Mouse (Mus musculus) monocyte, adult 5-6 weeks (primary cell): ENCODE data around the gene 4833423E24Rik. TPM values are rescaled to one million over a fixed set of nuclear protein-coding genes. Genes with fewer than 3 reads are reported as not detected.

Source experiments
- ATAC-seq: fragments of 153-309, 156-312 bp; replicated peaks from 2 replicates; pipeline ENCODE4 v1.8.0; 2017; ENCODE audit warnings: mild to moderate bottlenecking; ENCODE audit not compliant: low TSS enrichment, insufficient number of reproducible peaks, severe bottlenecking, poor library complexity, low FRiP score
- total RNA-seq: library from RNA; stranded (forward); fragments of 200-1000, 200-491, 200-594 nt; gene quantifications from 3 replicates; pipeline ENCODE4 v1.2.3, GENCODE M21; 2017

Gene 4833423E24Rik
- total RNA-seq = not detected in 3 replicates

- ATAC-seq = no peak
Measured at GRCm38 (mm10) chr2:85518879-85519278, at the start of gene 4833423E24Rik. TSS of gene 4833423E24Rik (minus strand) at chr2:85519024.

- no peak for ATAC-seq
Measured at GRCm38 (mm10) chr2:85561187-85561586, 42.4 kb upstream of the 4833423E24Rik start.

GRCm38 (mm10) chr2:85560226-85560625 is 41.4 kb upstream of the 4833423E24Rik start:
- ATAC-seq = no peak

DNA sequence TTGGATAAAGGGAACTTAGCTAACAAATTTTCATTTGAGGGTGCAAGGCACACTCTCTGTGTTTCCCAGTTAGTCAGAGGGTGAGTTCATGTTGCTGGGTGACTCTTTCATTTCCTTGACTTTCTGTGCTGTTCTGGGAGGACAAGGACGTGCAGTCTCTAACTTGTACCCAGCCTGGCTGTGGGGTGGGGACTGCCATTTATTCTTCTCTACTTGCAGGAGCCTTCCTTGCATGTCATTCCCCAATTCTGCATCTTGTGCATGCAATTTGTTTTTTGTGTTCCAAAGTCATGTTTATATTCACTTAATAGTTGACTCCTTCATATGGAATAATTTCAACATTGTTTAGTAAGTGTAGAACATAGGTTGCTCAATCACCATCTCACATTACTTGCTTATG is 36.0 kb upstream of the 4833423E24Rik start:
- no peak for ATAC-seq

DNA sequence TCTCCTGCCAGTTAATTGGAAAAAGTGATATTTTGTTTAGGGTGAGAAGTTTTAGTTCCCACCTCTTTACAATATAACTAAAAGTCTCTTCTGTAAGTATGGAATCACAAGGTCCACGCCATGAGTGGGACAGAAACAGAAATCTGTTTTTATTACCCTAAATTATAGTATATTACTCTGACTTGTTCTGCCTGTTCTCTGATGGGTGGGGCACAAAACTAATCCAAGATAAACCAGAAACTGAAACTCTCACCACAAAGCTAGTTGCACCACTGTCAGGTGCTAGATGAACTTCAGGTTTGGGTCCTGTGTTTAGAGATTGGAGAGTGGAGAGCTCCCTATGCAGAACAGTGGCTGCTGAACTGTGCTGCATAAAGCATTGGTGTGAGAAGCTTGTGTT is 15.1 kb upstream of the 4833423E24Rik start:
- no peak for ATAC-seq

DNA sequence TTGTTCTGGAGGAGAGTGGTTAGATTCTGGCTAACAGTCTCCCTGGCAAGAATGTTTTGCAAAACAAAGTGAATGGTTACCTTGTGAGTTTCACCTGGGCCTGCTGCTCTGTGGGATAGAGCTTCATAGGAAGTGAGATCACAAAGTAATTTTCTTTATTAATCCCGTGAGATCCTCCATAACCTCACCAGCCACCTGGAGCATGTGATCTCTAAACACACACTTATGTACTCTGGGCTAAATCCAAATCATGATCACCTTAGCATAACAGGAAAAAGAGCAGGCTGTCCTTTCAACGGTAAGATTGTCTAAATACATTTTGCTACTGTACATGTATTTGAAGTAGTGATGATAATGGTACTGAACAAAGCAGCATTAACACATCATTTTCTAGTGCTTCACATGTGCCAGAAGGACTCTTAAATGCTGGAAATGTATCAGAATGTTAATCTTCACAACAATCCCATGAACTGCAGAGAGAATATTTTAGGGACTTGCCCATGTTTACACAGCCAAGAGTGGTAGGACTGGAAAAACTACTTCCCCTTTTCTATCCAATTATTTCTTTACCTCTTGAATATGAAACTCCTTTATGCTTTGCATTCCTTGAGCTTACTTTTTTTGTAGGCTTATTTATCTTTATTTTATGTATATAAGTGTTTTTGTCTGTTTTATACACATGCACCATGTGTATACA is 13.4 kb upstream of the 4833423E24Rik start:
- no peak for ATAC-seq

- no peak for ATAC-seq
Measured at GRCm38 (mm10) chr2:85522859-85523489, 4.2 kb upstream of the 4833423E24Rik start.

GRCm38 (mm10) chr2:85518292-85518691 is 532 bp downstream of the 4833423E24Rik start:
- ATAC-seq = no peak

DNA sequence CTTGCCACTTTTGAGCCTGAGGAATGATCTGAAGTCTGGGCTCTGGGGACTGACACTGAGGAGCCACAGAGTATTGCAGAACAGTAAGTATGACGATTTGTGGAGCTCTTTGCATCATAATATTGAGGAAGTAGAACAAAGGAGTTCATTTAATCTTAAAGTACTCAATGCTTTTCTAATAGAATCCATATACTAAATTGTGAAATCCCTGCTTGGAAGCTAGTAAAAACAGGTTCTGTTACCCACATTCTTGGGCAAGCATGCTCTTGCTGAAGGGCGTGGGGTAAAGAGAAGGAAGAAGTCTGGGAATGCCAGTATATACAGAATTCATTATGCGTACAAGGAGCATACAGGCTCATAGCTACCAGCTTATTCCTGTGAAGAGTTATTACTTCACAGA is 8.4 kb downstream of the 4833423E24Rik start:
- ATAC-seq = no peak

- no peak for ATAC-seq
Measured at GRCm38 (mm10) chr2:85490396-85490795, 28.4 kb downstream of the 4833423E24Rik start.

DNA sequence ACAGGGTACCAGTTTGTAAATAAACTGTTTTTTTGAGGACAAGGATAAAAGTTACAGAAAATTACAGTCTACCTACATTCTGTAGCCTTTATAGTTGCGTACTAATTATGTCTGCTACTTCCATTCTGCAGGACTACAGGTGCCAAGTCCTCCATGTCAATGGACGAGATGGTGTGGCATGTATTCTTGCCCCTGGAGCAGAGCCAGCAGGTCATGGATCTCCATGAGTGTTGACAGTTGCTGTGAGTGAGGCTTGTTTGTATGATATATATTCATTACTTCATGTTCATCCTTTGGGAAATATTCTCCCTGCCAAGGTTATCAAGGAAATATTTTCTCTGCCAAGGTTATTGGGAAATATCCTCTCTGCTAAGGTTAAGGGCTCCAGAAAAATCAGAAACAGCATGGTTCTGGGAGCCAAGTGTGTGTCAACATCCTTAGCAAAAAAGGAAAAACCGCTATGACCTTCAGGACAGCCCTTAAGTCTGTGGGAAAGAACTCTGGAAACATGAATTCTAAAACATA is 52.0 kb downstream of the 4833423E24Rik start:
- no peak for ATAC-seq

DNA sequence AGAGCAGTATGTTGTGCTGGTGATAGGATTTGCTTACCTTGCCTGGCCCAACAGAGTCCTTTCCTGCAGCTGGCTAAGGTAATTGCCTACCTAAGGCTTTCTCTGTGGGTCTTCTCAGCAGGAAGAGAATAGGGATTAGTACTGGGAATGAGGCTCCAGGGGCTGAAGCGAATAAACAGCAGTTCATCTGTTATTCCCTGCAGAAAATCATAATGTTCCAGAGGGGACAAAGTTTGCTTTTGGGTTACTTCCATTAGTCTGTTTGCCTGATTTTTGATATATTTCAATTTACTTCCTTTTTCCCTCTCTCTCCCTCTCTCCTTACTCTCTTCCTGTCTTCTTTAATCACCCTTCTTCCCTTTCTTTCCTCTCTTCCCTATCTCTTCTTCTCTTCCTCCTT is 75.3 kb downstream of the 4833423E24Rik start, which contains the start of gene Olfr995:
Olfr995 (minus strand) TSS at position 101 of the 400 bp plus-strand sequence.
- no peak for ATAC-seq

DNA sequence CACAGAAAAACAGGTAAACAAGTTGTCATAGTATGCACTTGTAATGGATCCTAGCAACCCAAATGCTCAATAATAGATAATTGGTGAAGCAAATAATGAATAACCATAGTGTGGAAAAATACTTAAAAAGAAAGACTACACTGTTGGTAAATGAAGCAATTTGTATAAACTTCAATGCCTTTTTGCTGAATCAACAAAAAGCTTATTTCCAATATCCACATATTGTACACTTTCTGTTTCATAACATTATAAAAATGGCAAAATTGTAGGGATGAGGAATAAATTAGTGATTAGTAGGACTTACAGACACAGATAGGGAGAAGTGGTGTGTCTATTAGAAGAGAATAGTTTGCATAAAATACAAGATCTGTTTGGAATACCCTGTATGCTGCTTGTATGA is 76.3 kb downstream of the 4833423E24Rik start:
- no peak for ATAC-seq

DNA sequence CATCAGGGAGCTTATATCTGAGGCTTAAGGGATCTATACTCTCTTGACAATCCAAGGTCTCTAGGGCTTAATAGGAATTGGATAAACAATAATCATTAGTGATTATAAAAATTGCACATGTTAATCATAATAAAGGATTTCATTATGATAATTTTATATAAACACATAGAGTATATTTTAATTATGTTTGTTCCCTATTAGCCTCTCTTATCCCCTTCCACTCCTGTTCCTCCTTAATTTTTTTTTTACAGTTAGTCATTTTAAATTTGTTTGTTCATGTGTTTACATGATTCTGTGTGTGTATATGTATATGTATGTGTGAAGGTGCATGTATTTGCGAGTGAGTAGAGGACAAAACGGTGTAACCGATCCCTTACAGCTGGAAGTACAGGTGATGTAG is 82.5 kb downstream of the 4833423E24Rik start, which contains the start of gene Olfr994:
Olfr994 (minus strand) TSS at position 101 of the 400 bp plus-strand sequence.
- no peak for ATAC-seq

Other genes starting within 250 kb of the 4833423E24Rik start
- not detected in 3 replicates for gene Olfr987, start 179.7 kb downstream of the 4833423E24Rik start, total RNA-seq
- gene Olfr988, start 155.8 kb downstream of the 4833423E24Rik start, total RNA-seq = not detected in 3 replicates
- not detected in 3 replicates for gene Olfr992, start 109.6 kb downstream of the 4833423E24Rik start, total RNA-seq
- gene Olfr993, start 104.1 kb downstream of the 4833423E24Rik start, total RNA-seq = not detected in 3 replicates
- gene Olfr994, start 82.6 kb downstream of the 4833423E24Rik start, total RNA-seq = not detected in 3 replicates
- not detected in 3 replicates for gene Olfr995, start 75.4 kb downstream of the 4833423E24Rik start, total RNA-seq
- gene Olfr996, start 60.2 kb upstream of the 4833423E24Rik start, total RNA-seq = not detected in 3 replicates
- not detected in 3 replicates for gene Olfr998, start 69.9 kb upstream of the 4833423E24Rik start, total RNA-seq
- not detected in 3 replicates for gene Olfr1000, start 92.9 kb upstream of the 4833423E24Rik start, total RNA-seq
- not detected in 3 replicates for gene Olfr1002, start 131.7 kb upstream of the 4833423E24Rik start, total RNA-seq
- gene Olfr154, start 145.4 kb upstream of the 4833423E24Rik start, total RNA-seq = not detected in 3 replicates
- not detected in 3 replicates for gene Olfr1006, start 159.7 kb upstream of the 4833423E24Rik start, total RNA-seq
- not detected in 3 replicates for gene Olfr1008, start 170.4 kb upstream of the 4833423E24Rik start, total RNA-seq
- not detected in 3 replicates for gene Olfr1009, start 196.4 kb upstream of the 4833423E24Rik start, total RNA-seq
- gene Olfr1012, start 243.7 kb upstream of the 4833423E24Rik start, total RNA-seq = not detected in 3 replicates
- gene Olfr1013, start 248.1 kb upstream of the 4833423E24Rik start, total RNA-seq = not detected in 3 replicates